Mouse (Mus musculus) stomach, embryonic 15.5 days (tissue): Measurements from ENCODE around the gene Mettl26. TPM values are rescaled to one million over a fixed set of nuclear protein-coding genes. Genes with fewer than 3 reads are reported as not detected.

Experiments
- ATAC-seq: fragments of 200-750 bp; cut with Nextera tagmentation; 2 replicates; pipeline ENCODE4 v1.8.0; 2017; ENCODE audit warnings: low read depth, moderate number of reproducible peaks, moderate TSS enrichment; ENCODE audit not compliant: insufficient read depth, low FRiP score
- H3K27ac ChIP-seq: fragments of 300-500 bp; sonication (generic); 2 replicates; pipeline ENCODE4 v1.5.1; 2015; ENCODE audit warnings: mild to moderate bottlenecking, inconsistent platforms
- H3K27me3 ChIP-seq: fragments of 300-500 bp; sonication (generic); replicated peaks from 2 replicates; pipeline ENCODE4 v1.6.1; 2015; ENCODE audit warnings: inconsistent platforms
- H3K36me3 ChIP-seq: fragments of 300-500 bp; sonication (generic); 2 replicates; pipeline ENCODE4 v1.6.1; 2015; ENCODE audit warnings: inconsistent platforms
- H3K4me1 ChIP-seq: fragments of 300-500 bp; sonication (generic); 2 replicates; pipeline ENCODE4 v1.6.1; 2015; ENCODE audit warnings: inconsistent platforms
- H3K4me2 ChIP-seq: fragments of 300-500 bp; sonication (generic); 2 replicates; pipeline ENCODE4 v1.6.1; 2015; ENCODE audit warnings: mild to moderate bottlenecking, inconsistent platforms
- H3K4me3 ChIP-seq: fragments of 300-500 bp; sonication (generic); replicated peaks from 2 replicates; pipeline ENCODE4 v1.5.1; 2015; ENCODE audit warnings: inconsistent platforms
- H3K9ac ChIP-seq: fragments of 300-500 bp; sonication (generic); 2 replicates; pipeline ENCODE4 v1.6.1; 2015; ENCODE audit warnings: inconsistent platforms
- H3K9me3 ChIP-seq: fragments of 300-500 bp; sonication (generic); 2 replicates; pipeline ENCODE4 v1.6.1; 2016; ENCODE audit warnings: inconsistent platforms
- WGBS: fragments of 180-500 bp; shearing (Covaris S2); methylation state at CpG from one replicate; pipeline ENCODE4 v1.1.7; 2015; 5-methylcytosine and 5-hydroxymethylcytosine counted together
- polyA plus RNA-seq: library from polyadenylated mRNA; unstranded; fragments of >200 nt; fragmentation: Nextera tagmentation; extraction: Ambion mirVana; gene quantifications from 2 replicates; pipeline ENCODE4 v1.2.1, GENCODE M21; 2015

Mettl26 gene
- polyA plus RNA-seq, result 67.4 and 68.3 TPM in 2 replicates

- Histone ChIP-seq H3K4me1 (peaks cover 20% of the 10 kb centered on the region), H3K27ac (peak within 1 kb of the TSS; percentile 96), H3K9me3 (no peaks in the 10 kb centered on the region), H3K27me3 (no peaks in the 10 kb centered on the region), H3K4me3 (peak within 1 kb of the TSS; percentile 88), H3K9ac (peak within 1 kb of the TSS; percentile 73), H3K4me2 (peak within 1 kb of the TSS; percentile 82), H3K36me3 (no peaks in the 10 kb centered on the region; the same call in 1 of the 2 replicates)
- ATAC-seq, result peak; percentile 73
- WGBS, result under 1% methylated on average over 25 of the region's 25 CpGs
Observed at GRCm38 (mm10) chr17:25874721-25875170, at the start of gene Mettl26. TSS of gene Mettl26 (plus strand) at chr17:25875074.

GRCm38 (mm10) chr17:25825311-25825710 lies 49.6 kb upstream of the Mettl26 start:
- H3K36me3 ChIP-seq, result peaks cover 6% of the 10 kb centered on the region; the same call in 1 of the 2 replicates
- WGBS, result 87% methylated on average over 6 of the region's 6 CpGs
- peaks cover 8% of the 10 kb centered on the region for H3K27me3 ChIP-seq
- H3K4me1 ChIP-seq, result peaks cover 41% of the 10 kb centered on the region
- H3K27ac ChIP-seq, result no peak overlapping the region
- H3K4me3 ChIP-seq, result no peak overlapping the region
- no peak for ATAC-seq
- no peaks in the 10 kb centered on the region for H3K9me3 ChIP-seq
- no peak overlapping the region for H3K4me2 ChIP-seq
- no peak overlapping the region for H3K9ac ChIP-seq

GRCm38 (mm10) chr17:25825984-25826570 lies 48.8 kb upstream of the Mettl26 start:
- Histone ChIP-seq H3K27me3 (0 out of 2 replicates have a peak, but pooled peaks cover 4% of the 10 kb centered on the region), H3K36me3 (peaks cover 14% of the 10 kb centered on the region), H3K9me3 (no peaks in the 10 kb centered on the region), H3K4me1 (peaks cover 48% of the 10 kb centered on the region), H3K4me3 (no peak overlapping the region), H3K27ac (no peak overlapping the region), H3K9ac (no peak overlapping the region), H3K4me2 (no peak overlapping the region)
- 94% methylated on average over 27 of the region's 27 CpGs for WGBS
- ATAC-seq, result no peak

GRCm38 (mm10) chr17:25827011-25827410 lies 47.9 kb upstream of the Mettl26 start:
- Histone ChIP-seq H3K4me1 (peaks cover 57% of the 10 kb centered on the region), H3K36me3 (peaks cover 19% of the 10 kb centered on the region), H3K4me3 (no peak overlapping the region), H3K27ac (no peak overlapping the region), H3K4me2 (no peak overlapping the region), H3K9ac (no peak overlapping the region), H3K27me3 (0 out of 2 replicates have a peak, but pooled peaks cover 4% of the 10 kb centered on the region), H3K9me3 (no peaks in the 10 kb centered on the region)
- WGBS, result 93% methylated on average over 13 of the region's 13 CpGs
- ATAC-seq, result no peak

GRCm38 (mm10) chr17:25827546-25828222 lies 47.2 kb upstream of the Mettl26 start:
- Histone ChIP-seq H3K27me3 (no peaks in the 10 kb centered on the region), H3K9me3 (no peaks in the 10 kb centered on the region), H3K4me1 (peaks cover 59% of the 10 kb centered on the region), H3K4me3 (no peak overlapping the region), H3K4me2 (no peak overlapping the region), H3K9ac (no peak overlapping the region), H3K27ac (0 out of 2 replicates have a peak overlapping the region, but pooled peaks have one; percentile 91), H3K36me3 (peaks cover 19% of the 10 kb centered on the region)
- ATAC-seq, result no peak
- 91% methylated on average over 22 of the region's 22 CpGs for WGBS

- Histone ChIP-seq H3K27me3 (no peaks in the 10 kb centered on the region), H3K9me3 (no peaks in the 10 kb centered on the region), H3K4me2 (peak overlapping the region; percentile 75), H3K4me1 (peaks cover 59% of the 10 kb centered on the region), H3K9ac (0 out of 2 replicates have a peak overlapping the region, but pooled peaks have one; percentile 14), H3K36me3 (peaks cover 19% of the 10 kb centered on the region), H3K4me3 (peak overlapping the region; percentile 61), H3K27ac (peak overlapping the region; percentile 91; the same call in 1 of the 2 replicates)
- no peak for ATAC-seq
- 84% methylated on average over 8 of the region's 8 CpGs for WGBS
Observed at GRCm38 (mm10) chr17:25828223-25828594, 46.7 kb upstream of the Mettl26 start.

GRCm38 (mm10) chr17:25828712-25829557 lies 45.9 kb upstream of the Mettl26 start, which contains the start of gene Jmjd8:
TSS of gene Jmjd8 (plus strand) at chr17:25828867.
- H3K27me3 ChIP-seq, result no peaks in the 10 kb centered on the region
- peak within 1 kb of the TSS; percentile 75 for H3K4me2 ChIP-seq
- peaks cover 19% of the 10 kb centered on the region for H3K36me3 ChIP-seq
- peak within 1 kb of the TSS; percentile 91 for H3K27ac ChIP-seq
- H3K4me3 ChIP-seq, result peak within 1 kb of the TSS; percentile 61
- WGBS, result under 1% methylated on average over 32 of the region's 32 CpGs
- ATAC-seq, result peak; percentile 28
- H3K9ac ChIP-seq, result peak within 1 kb of the TSS; percentile 60; the same call in 1 of the 2 replicates
- H3K4me1 ChIP-seq, result peaks cover 61% of the 10 kb centered on the region
- no peaks in the 10 kb centered on the region for H3K9me3 ChIP-seq

GRCm38 (mm10) chr17:25829558-25830017 lies 45.3 kb upstream of the Mettl26 start:
- no peak for ATAC-seq
- Histone ChIP-seq H3K4me2 (peak overlapping the region; percentile 75), H3K9me3 (no peaks in the 10 kb centered on the region), H3K27ac (peak overlapping the region; percentile 91), H3K4me1 (peaks cover 61% of the 10 kb centered on the region), H3K4me3 (peak overlapping the region; percentile 61), H3K27me3 (no peaks in the 10 kb centered on the region), H3K9ac (peak overlapping the region; percentile 60; the same call in 1 of the 2 replicates), H3K36me3 (peaks cover 19% of the 10 kb centered on the region)
- 36% methylated on average over 8 of the region's 8 CpGs for WGBS

GRCm38 (mm10) chr17:25830200-25830753 lies 44.6 kb upstream of the Mettl26 start:
- Histone ChIP-seq H3K4me2 (peak overlapping the region; percentile 95), H3K27me3 (no peaks in the 10 kb centered on the region), H3K27ac (peak overlapping the region; percentile 91; the same call in 1 of the 2 replicates), H3K36me3 (peaks cover 19% of the 10 kb centered on the region), H3K9ac (no peak overlapping the region), H3K4me1 (peaks cover 61% of the 10 kb centered on the region), H3K9me3 (no peaks in the 10 kb centered on the region), H3K4me3 (peak overlapping the region; percentile 89; the same call in 1 of the 2 replicates)
- WGBS, result 80% methylated on average over 4 of the region's 4 CpGs
- ATAC-seq, result no peak

- ATAC-seq, result no peak
- H3K4me1 ChIP-seq, result peaks cover 64% of the 10 kb centered on the region
- H3K36me3 ChIP-seq, result peaks cover 19% of the 10 kb centered on the region
- no peak overlapping the region for H3K27ac ChIP-seq
- H3K9ac ChIP-seq, result no peak overlapping the region
- H3K4me3 ChIP-seq, result peak overlapping the region; percentile 89; the same call in 1 of the 2 replicates
- WGBS, result 83% methylated on average over 14 of the region's 14 CpGs
- no peaks in the 10 kb centered on the region for H3K9me3 ChIP-seq
- H3K4me2 ChIP-seq, result peak overlapping the region; percentile 95; the same call in 1 of the 2 replicates
- no peaks in the 10 kb centered on the region for H3K27me3 ChIP-seq
Observed at GRCm38 (mm10) chr17:25830806-25831431, 44.0 kb upstream of the Mettl26 start.
